Mouse (Mus musculus): ENCODE measurements around the gene Gbx2. TPM values are rescaled to one million over a fixed set of nuclear protein-coding genes. Genes with fewer than 3 reads are reported as not detected.

The Gbx2 gene
- polyA plus RNA-seq, 1 experiment from 2014 or later = 1.6 TPM

DNA sequence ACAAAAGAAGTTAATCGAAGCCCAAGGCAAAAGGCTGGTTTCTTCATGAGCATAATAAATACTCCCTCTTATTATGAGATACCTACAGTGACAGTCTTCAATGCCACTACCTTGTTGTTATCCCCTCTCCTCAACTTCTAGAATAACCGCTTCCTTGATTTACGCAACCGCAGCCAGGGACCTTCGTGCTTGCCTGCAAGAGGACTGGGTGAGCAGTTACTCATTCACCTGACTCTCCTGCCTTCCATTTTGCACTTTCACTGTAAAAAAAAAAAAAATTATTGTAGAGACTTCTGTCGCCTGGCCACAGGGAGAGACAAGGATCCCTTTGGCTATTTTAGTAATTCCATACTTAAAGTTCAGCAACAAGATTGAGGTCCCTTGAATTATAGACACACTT lies 2.0 kb upstream of the Gbx2 start:
- Histone ChIP-seq H3K27me3 (ENCODE audit: control insufficient read depth, insufficient read depth, low read length) (peaks cover 92% of the 10 kb centered on the region), H3K4me2 (ENCODE audit: low read depth, severe bottlenecking) (no peak overlapping the region), H3K4me3 (ENCODE audit: low read depth, low read length) (no peak overlapping the region), H3K4me1 (ENCODE audit: control insufficient read depth, insufficient read depth, low read length) (peaks cover 32% of the 10 kb centered on the region), H3K9me3 (ENCODE audit: control insufficient read depth, low read length) (no peaks in the 10 kb centered on the region; the same call in 1 of the 2 replicates), H3K9ac (ENCODE audit: low read length) (no peak overlapping the region), H3K36me3 (ENCODE audit: control insufficient read depth, insufficient read depth, low read length) (no peaks in the 10 kb centered on the region), H3K27ac (replicated peaks; ENCODE audit: low read depth, low read length) (no peak overlapping the region)
- no peak for ATAC-seq (ENCODE audit: insufficient number of reproducible peaks, low FRiP score, low TSS enrichment, low read depth)
- WGBS = 7% methylated on average over 6 of the region's 6 CpGs
- peak; percentile 52 for DNase-seq (ENCODE audit: low spot score)

DNA sequence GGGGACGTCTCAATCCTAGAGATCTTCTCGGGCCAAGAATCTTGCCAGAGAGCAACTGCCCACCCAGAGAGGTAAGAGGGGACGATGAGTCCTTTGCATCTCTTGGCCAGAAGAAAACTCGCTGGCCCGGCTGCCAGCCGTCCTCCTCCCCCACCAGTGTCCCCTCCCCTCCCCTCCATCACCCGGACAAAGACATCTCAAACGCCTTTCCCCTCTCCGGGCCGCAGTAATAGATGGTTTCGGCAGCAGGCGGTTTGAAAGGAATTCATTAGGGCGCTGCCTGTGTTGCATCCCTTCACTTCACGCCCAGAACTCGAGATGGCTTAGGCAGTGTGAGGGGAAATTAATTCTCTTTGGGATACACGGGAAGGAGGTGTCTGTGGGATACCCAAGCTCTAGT lies 1.6 kb upstream of the Gbx2 start:
- Histone ChIP-seq H3K27ac (replicated peaks; ENCODE audit: low read depth, low read length) (no peak overlapping the region), H3K27me3 (ENCODE audit: control insufficient read depth, insufficient read depth, low read length) (peaks cover 92% of the 10 kb centered on the region), H3K9ac (ENCODE audit: low read length) (no peak overlapping the region), H3K4me2 (ENCODE audit: low read depth, severe bottlenecking) (no peak overlapping the region), H3K4me1 (ENCODE audit: control insufficient read depth, insufficient read depth, low read length) (peaks cover 32% of the 10 kb centered on the region), H3K36me3 (ENCODE audit: control insufficient read depth, insufficient read depth, low read length) (no peaks in the 10 kb centered on the region), H3K9me3 (ENCODE audit: control insufficient read depth, low read length) (no peaks in the 10 kb centered on the region; the same call in 1 of the 2 replicates), H3K4me3 (ENCODE audit: low read depth, low read length) (no peak overlapping the region)
- peak; percentile 51 for DNase-seq (ENCODE audit: low spot score)
- WGBS = under 1% methylated on average over 16 of the region's 16 CpGs
- no peak for ATAC-seq (ENCODE audit: insufficient number of reproducible peaks, low FRiP score, low TSS enrichment, low read depth)

DNA sequence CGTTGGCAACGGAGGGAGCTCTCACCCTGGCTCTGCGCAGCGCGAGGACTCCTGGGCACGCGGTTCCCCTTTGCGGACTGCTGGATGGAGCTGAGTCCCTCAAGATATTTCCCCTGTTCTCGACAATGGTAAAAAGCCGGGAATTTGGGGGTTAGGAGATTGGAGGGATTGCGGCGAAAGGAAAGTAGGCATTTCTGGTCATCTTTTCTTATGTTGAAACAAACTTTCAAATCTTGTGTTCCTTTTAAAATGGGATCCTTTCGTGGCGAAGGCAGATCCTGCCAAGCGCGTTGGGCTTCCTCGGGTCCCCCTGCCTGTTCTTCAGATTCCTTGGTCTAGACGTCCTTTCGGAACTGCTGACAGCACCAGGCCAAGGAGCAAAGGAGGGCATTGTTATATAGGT lies 1.0 kb upstream of the Gbx2 start:
- peak; percentile 60 for DNase-seq (ENCODE audit: low spot score)
- Histone ChIP-seq H3K4me1 (ENCODE audit: control insufficient read depth, insufficient read depth, low read length) (peaks cover 35% of the 10 kb centered on the region), H3K9ac (ENCODE audit: low read length) (no peak overlapping the region), H3K36me3 (ENCODE audit: control insufficient read depth, insufficient read depth, low read length) (no peaks in the 10 kb centered on the region), H3K27ac (replicated peaks; ENCODE audit: low read depth, low read length) (no peak overlapping the region), H3K4me3 (ENCODE audit: low read depth, low read length) (no peak overlapping the region), H3K27me3 (ENCODE audit: control insufficient read depth, insufficient read depth, low read length) (peaks cover 94% of the 10 kb centered on the region), H3K9me3 (ENCODE audit: control insufficient read depth, low read length) (no peaks in the 10 kb centered on the region; the same call in 1 of the 2 replicates), H3K4me2 (ENCODE audit: low read depth, severe bottlenecking) (no peak overlapping the region)
- ATAC-seq (ENCODE audit: insufficient number of reproducible peaks, low FRiP score, low TSS enrichment, low read depth) = no peak
- WGBS = 1% methylated on average over 19 of the region's 19 CpGs

DNA sequence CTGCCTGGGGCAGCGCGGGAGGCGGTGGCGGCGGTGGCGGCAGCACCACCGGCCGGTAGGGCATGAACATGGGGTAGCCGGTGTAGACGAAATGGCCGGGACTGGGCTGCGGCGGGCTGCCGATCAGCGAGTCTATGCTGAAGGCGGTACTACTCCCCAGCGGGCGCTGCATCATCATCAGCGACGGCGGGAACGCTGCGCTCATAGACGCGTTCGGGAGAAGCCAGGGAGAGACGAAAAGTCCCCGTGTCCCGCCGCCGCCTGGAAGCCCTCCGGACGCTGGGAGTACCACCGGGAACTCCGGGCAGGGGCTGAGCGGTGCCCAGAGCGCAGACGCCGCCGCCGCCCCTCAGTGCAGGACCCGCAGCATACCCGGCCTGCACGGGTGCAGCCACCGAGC lies 428 bp downstream of the Gbx2 start:
- Histone ChIP-seq H3K4me3 (ENCODE audit: low read depth, low read length) (peak overlapping the region; percentile 50), H3K4me2 (ENCODE audit: low read depth, severe bottlenecking) (peak overlapping the region; percentile 88), H3K9ac (ENCODE audit: low read length) (peak overlapping the region; percentile 47), H3K9me3 (ENCODE audit: control insufficient read depth, low read length) (no peaks in the 10 kb centered on the region; the same call in 1 of the 2 replicates), H3K27ac (replicated peaks; ENCODE audit: low read depth, low read length) (no peak overlapping the region), H3K27me3 (ENCODE audit: control insufficient read depth, insufficient read depth, low read length) (peaks cover 92% of the 10 kb centered on the region), H3K4me1 (ENCODE audit: control insufficient read depth, insufficient read depth, low read length) (peaks cover 34% of the 10 kb centered on the region), H3K36me3 (ENCODE audit: control insufficient read depth, insufficient read depth, low read length) (no peaks in the 10 kb centered on the region)
- peak; percentile 36; the same call in 1 of the 2 replicates for ATAC-seq (ENCODE audit: insufficient number of reproducible peaks, low FRiP score, low TSS enrichment, low read depth)
- WGBS = 0% methylated on average over 44 of the region's 45 CpGs
- DNase-seq (ENCODE audit: low spot score) = peak; percentile 58

- peaks cover 90% of the 10 kb centered on the region for H3K27me3 ChIP-seq (ENCODE audit: control insufficient read depth, insufficient read depth, low read length)
- peak; percentile 79 for DNase-seq (ENCODE audit: low spot score)
- H3K9me3 ChIP-seq (ENCODE audit: control insufficient read depth, low read length) = no peaks in the 10 kb centered on the region; the same call in 1 of the 2 replicates
- ATAC-seq (ENCODE audit: insufficient number of reproducible peaks, low FRiP score, low TSS enrichment, low read depth) = no peak
- H3K36me3 ChIP-seq (ENCODE audit: control insufficient read depth, insufficient read depth, low read length) = no peaks in the 10 kb centered on the region
- H3K27ac ChIP-seq (replicated peaks; ENCODE audit: low read depth, low read length) = no peak overlapping the region
- under 1% methylated on average over 47 of the region's 55 CpGs for WGBS
- H3K4me3 ChIP-seq (ENCODE audit: low read depth, low read length) = peak overlapping the region; percentile 50
- peaks cover 32% of the 10 kb centered on the region for H3K4me1 ChIP-seq (ENCODE audit: control insufficient read depth, insufficient read depth, low read length)
- peak overlapping the region; percentile 88 for H3K4me2 ChIP-seq (ENCODE audit: low read depth, severe bottlenecking)
- peak overlapping the region; percentile 47 for H3K9ac ChIP-seq (ENCODE audit: low read length)
These were observed 1.1 kb downstream of the Gbx2 start for GRCm38 (mm10) chr1:89929721-89930505.

- DNase-seq (ENCODE audit: low spot score) = no peak
- H3K9me3 ChIP-seq (ENCODE audit: control insufficient read depth, low read length) = no peaks in the 10 kb centered on the region; the same call in 1 of the 2 replicates
- peaks cover 91% of the 10 kb centered on the region for H3K27me3 ChIP-seq (ENCODE audit: control insufficient read depth, insufficient read depth, low read length)
- no peak overlapping the region for H3K4me3 ChIP-seq (ENCODE audit: low read depth, low read length)
- 2% methylated on average over 6 of the region's 6 CpGs for WGBS
- no peak for ATAC-seq (ENCODE audit: insufficient number of reproducible peaks, low FRiP score, low TSS enrichment, low read depth)
- H3K9ac ChIP-seq (ENCODE audit: low read length) = no peak overlapping the region
- no peaks in the 10 kb centered on the region for H3K36me3 ChIP-seq (ENCODE audit: control insufficient read depth, insufficient read depth, low read length)
- H3K4me2 ChIP-seq (ENCODE audit: low read depth, severe bottlenecking) = peak overlapping the region; percentile 24
- H3K4me1 ChIP-seq (ENCODE audit: control insufficient read depth, insufficient read depth, low read length) = peaks cover 35% of the 10 kb centered on the region
- H3K27ac ChIP-seq (replicated peaks; ENCODE audit: low read depth, low read length) = no peak overlapping the region
These were observed 1.8 kb downstream of the Gbx2 start for GRCm38 (mm10) chr1:89929181-89929580.

DNA sequence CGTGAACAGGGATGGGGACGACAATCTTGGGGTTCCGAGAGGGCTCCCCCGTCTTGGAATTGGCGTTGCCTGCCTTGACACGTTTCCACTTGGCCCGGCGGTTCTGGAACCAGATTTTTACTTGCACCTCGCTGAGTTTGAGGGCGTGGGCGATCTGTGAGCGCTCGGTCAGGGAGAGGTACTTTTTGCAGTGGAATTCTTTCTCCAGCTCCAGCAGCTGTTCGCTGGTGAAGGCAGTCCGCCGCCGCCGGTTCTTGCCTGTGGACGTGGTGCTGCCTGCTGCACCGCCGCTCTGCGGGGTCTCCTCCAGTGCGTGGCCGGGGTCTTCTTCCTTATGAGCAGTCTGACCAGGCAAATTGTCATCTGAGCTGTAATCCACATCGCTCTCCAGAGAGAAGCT lies 2.3 kb downstream of the Gbx2 start:
- Histone ChIP-seq H3K9me3 (ENCODE audit: control insufficient read depth, low read length) (no peaks in the 10 kb centered on the region; the same call in 1 of the 2 replicates), H3K4me1 (ENCODE audit: control insufficient read depth, insufficient read depth, low read length) (peaks cover 31% of the 10 kb centered on the region), H3K4me2 (ENCODE audit: low read depth, severe bottlenecking) (peak overlapping the region; percentile 24), H3K27ac (replicated peaks; ENCODE audit: low read depth, low read length) (no peak overlapping the region), H3K4me3 (ENCODE audit: low read depth, low read length) (no peak overlapping the region), H3K9ac (ENCODE audit: low read length) (no peak overlapping the region), H3K36me3 (ENCODE audit: control insufficient read depth, insufficient read depth, low read length) (no peaks in the 10 kb centered on the region), H3K27me3 (ENCODE audit: control insufficient read depth, insufficient read depth, low read length) (peaks cover 90% of the 10 kb centered on the region)
- DNase-seq (ENCODE audit: low spot score) = peak; percentile 68
- no peak for ATAC-seq (ENCODE audit: insufficient number of reproducible peaks, low FRiP score, low TSS enrichment, low read depth)
- WGBS = 6% methylated on average over 25 of the region's 25 CpGs

GRCm38 (mm10) chr1:89927061-89927661 lies 3.8 kb downstream of the Gbx2 start:
- Histone ChIP-seq H3K4me2 (ENCODE audit: low read depth, severe bottlenecking) (peak overlapping the region; percentile 68), H3K27ac (replicated peaks; ENCODE audit: low read depth, low read length) (no peak overlapping the region), H3K4me3 (ENCODE audit: low read depth, low read length) (peak overlapping the region; percentile 15), H3K9ac (ENCODE audit: low read length) (0 out of 2 replicates have a peak overlapping the region, but pooled peaks have one; percentile 12), H3K27me3 (ENCODE audit: control insufficient read depth, insufficient read depth, low read length) (peaks cover 90% of the 10 kb centered on the region), H3K4me1 (ENCODE audit: control insufficient read depth, insufficient read depth, low read length) (peaks cover 29% of the 10 kb centered on the region), H3K9me3 (ENCODE audit: control insufficient read depth, low read length) (no peaks in the 10 kb centered on the region; the same call in 1 of the 2 replicates), H3K36me3 (ENCODE audit: control insufficient read depth, insufficient read depth, low read length) (no peaks in the 10 kb centered on the region)
- DNase-seq (ENCODE audit: low spot score) = peak; percentile 64
- WGBS = 2% methylated on average over 36 of the region's 36 CpGs
- no peak for ATAC-seq (ENCODE audit: insufficient number of reproducible peaks, low FRiP score, low TSS enrichment, low read depth)
